Mouse (Mus musculus) limb, embryonic 13.5 days (tissue): Measurements from ENCODE around the gene Rbfox1. TPM values are rescaled to one million over a fixed set of nuclear protein-coding genes. Genes with fewer than 3 reads are reported as not detected.

Experiments used
- ATAC-seq: fragments of 200-750 bp; cut with Nextera tagmentation; 2 replicates; pipeline ENCODE4 v1.8.0; 2017; ENCODE audit warnings: low read depth, moderate number of reproducible peaks, moderate TSS enrichment; ENCODE audit not compliant: low FRiP score
- H3K27ac ChIP-seq: fragments of 300-500 bp; sonication (generic); 2 replicates; pipeline ENCODE4 v1.5.1; 2015; ENCODE audit warnings: inconsistent platforms, mild to moderate bottlenecking, moderate library complexity
- H3K27me3 ChIP-seq: fragments of 300-500 bp; sonication (generic); 2 replicates; pipeline ENCODE4 v1.6.1; 2015; ENCODE audit warnings: mild to moderate bottlenecking, inconsistent platforms
- H3K36me3 ChIP-seq: fragments of 300-500 bp; sonication (generic); 2 replicates; pipeline ENCODE4 v1.6.1; 2015; ENCODE audit warnings: inconsistent platforms, mild to moderate bottlenecking, moderate library complexity
- H3K4me1 ChIP-seq: fragments of 300-500 bp; sonication (generic); 2 replicates; pipeline ENCODE4 v1.6.1; 2015; ENCODE audit warnings: inconsistent platforms
- H3K4me2 ChIP-seq: fragments of 300-500 bp; sonication (generic); replicated peaks from 2 replicates; pipeline ENCODE4 v1.6.1; 2015; ENCODE audit warnings: inconsistent platforms, mild to moderate bottlenecking, moderate library complexity
- H3K4me3 ChIP-seq: fragments of 300-500 bp; sonication (generic); 2 replicates; pipeline ENCODE4 v1.5.1; 2015; ENCODE audit warnings: moderate library complexity, mild to moderate bottlenecking, inconsistent platforms
- H3K9ac ChIP-seq: fragments of 300-500 bp; sonication (generic); 2 replicates; pipeline ENCODE4 v1.6.1; 2015; ENCODE audit warnings: mild to moderate bottlenecking, inconsistent platforms
- H3K9me3 ChIP-seq: fragments of 300-500 bp; sonication (generic); 2 replicates; pipeline ENCODE4 v1.6.1; 2016; ENCODE audit warnings: inconsistent platforms
- WGBS: fragments of 180-500 bp; shearing (Covaris S2); methylation state at CpG from one replicate; pipeline ENCODE4 v1.1.7; 2015; 5-methylcytosine and 5-hydroxymethylcytosine counted together
- polyA plus RNA-seq: library from polyadenylated mRNA; unstranded; fragments of >200 nt; fragmentation: Nextera tagmentation; extraction: Ambion mirVana; gene quantifications from 2 replicates; pipeline ENCODE4 v1.2.1, GENCODE M21; 2015

Gene Rbfox1
- polyA plus RNA-seq, 1 experiment from 2014 or later = 4.1 TPM

DNA sequence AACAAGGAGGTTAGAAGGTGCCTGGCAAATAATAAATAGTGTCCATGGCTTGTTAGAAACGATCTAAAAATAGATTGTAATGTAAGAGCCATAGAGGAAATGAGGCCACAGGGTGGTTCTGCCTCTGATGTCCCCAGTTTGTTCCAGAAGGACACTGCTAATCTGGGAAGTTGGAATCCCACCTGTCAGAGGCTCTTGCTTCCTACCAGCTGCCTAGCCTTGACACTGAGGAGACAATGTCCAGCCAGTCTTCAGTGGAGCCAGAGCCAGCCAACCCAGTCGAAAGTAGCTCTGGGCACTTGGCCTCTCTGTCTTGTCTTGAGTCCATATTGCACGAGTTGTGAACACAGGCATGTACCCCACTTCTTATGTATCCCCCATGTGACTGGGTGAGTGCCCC lies 1172.6 kb downstream of the Rbfox1 start:
- no peaks in the 10 kb centered on the region for H3K4me1 ChIP-seq
- no peak overlapping the region for H3K27ac ChIP-seq
- no peak overlapping the region for H3K4me2 ChIP-seq
- H3K4me3 ChIP-seq = no peak overlapping the region
- 69% methylated on average over 3 of the region's 3 CpGs for WGBS
- no peak for ATAC-seq
- H3K36me3 ChIP-seq = no peaks in the 10 kb centered on the region
- no peaks in the 10 kb centered on the region for H3K27me3 ChIP-seq
- H3K9ac ChIP-seq = no peak overlapping the region
- no peaks in the 10 kb centered on the region for H3K9me3 ChIP-seq

DNA sequence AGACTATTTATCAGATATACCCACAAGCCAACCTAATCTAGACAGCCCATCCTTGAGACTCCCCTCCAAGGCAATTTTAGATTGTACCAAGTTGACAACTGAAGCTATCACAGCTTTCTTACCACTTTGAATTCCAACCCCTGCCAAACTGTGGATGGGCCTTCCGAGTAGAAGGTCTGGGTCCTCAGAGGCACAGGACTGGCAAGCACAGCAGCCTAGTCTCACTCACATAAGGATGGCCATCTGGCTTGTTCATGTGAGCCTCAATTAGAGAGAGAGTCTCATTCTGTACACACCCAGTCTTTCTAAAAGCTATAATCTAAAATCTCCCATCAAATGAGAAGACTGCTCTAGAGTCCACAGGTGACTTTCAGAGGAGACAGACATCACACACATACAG lies 1173.4 kb downstream of the Rbfox1 start:
- H3K4me1 ChIP-seq = no peaks in the 10 kb centered on the region
- H3K9ac ChIP-seq = no peak overlapping the region
- WGBS = 85% methylated on average over 1 of the region's 1 CpGs
- H3K4me3 ChIP-seq = no peak overlapping the region
- ATAC-seq = no peak
- no peaks in the 10 kb centered on the region for H3K27me3 ChIP-seq
- no peak overlapping the region for H3K27ac ChIP-seq
- no peaks in the 10 kb centered on the region for H3K36me3 ChIP-seq
- no peak overlapping the region for H3K4me2 ChIP-seq
- H3K9me3 ChIP-seq = no peaks in the 10 kb centered on the region

DNA sequence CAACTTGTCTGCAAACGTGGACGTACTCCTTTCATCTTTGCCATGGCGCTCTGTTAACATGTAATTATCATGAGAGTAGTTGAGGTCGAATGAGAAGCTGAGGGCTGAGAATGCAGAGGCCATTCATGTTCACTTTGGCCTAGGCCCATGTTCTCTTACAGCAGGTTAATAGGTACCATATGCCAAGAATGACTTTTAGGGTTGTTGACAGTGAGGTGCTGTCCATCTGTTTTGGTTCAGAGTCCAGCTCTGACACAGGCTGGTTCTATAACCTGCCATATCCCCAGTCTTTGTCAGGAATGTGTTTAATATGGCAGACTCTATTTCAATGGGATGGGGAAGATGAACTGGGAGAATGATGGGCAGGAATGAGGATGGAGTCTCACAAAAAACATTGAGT lies 1174.4 kb downstream of the Rbfox1 start:
- 58% methylated on average over 4 of the region's 4 CpGs for WGBS
- H3K27ac ChIP-seq = no peak overlapping the region
- no peaks in the 10 kb centered on the region for H3K4me1 ChIP-seq
- no peak overlapping the region for H3K9ac ChIP-seq
- H3K36me3 ChIP-seq = no peaks in the 10 kb centered on the region
- H3K4me3 ChIP-seq = no peak overlapping the region
- H3K4me2 ChIP-seq = no peak overlapping the region
- no peaks in the 10 kb centered on the region for H3K9me3 ChIP-seq
- ATAC-seq = no peak
- H3K27me3 ChIP-seq = no peaks in the 10 kb centered on the region

DNA sequence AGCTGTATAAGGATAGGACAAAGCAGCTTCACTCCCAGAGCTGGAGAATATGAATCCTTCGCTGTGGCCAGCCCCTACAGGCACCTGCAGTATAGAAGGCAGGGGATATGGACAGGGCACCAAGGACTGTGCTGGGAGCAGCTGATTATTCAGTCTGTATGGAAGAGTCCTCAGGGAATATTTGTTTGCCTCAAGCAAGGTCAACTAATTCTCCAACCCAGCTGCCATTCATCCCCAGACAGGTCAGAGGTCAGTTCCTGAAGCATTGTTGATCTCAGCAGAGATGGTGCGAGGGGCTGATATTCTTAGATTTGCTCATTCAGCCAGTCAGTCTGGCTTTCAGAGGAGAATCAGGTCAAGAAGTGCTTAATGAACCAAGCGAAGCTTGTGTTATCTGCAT lies 1175.7 kb downstream of the Rbfox1 start:
- 86% methylated on average over 3 of the region's 3 CpGs for WGBS

DNA sequence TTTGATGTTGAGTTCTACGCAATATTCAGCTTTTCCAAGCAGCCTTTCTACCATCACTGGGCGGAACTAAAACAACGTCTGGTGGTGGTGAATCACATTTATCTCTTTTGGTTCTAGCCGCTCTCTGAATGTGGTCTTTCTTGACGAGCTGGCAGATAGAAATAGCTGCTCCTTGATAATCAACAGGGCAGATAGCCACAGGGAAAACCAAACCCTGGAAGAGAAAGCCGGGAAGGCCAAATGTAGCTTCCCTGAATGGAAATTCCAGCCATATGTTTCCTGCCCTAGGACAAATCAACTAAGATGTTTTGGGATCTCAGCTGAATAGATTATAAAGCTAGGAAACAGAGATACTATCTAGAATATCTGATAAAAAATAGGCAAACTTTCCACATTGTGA lies 1177.4 kb downstream of the Rbfox1 start:
- Histone ChIP-seq H3K4me3 (no peak overlapping the region), H3K27ac (no peak overlapping the region), H3K9me3 (no peaks in the 10 kb centered on the region), H3K27me3 (no peaks in the 10 kb centered on the region), H3K9ac (no peak overlapping the region), H3K4me1 (no peaks in the 10 kb centered on the region), H3K4me2 (no peak overlapping the region), H3K36me3 (no peaks in the 10 kb centered on the region)
- ATAC-seq = no peak
- WGBS = 88% methylated on average over 6 of the region's 6 CpGs

More for the DNA sequence above, 1175.7 kb downstream of the Rbfox1 start:
- H3K27ac ChIP-seq = no peak overlapping the region
- no peak overlapping the region for H3K4me3 ChIP-seq
- no peaks in the 10 kb centered on the region for H3K4me1 ChIP-seq
- H3K9ac ChIP-seq = no peak overlapping the region
- no peak for ATAC-seq
- H3K36me3 ChIP-seq = no peaks in the 10 kb centered on the region
- no peaks in the 10 kb centered on the region for H3K27me3 ChIP-seq
- no peaks in the 10 kb centered on the region for H3K9me3 ChIP-seq
- H3K4me2 ChIP-seq = no peak overlapping the region

DNA sequence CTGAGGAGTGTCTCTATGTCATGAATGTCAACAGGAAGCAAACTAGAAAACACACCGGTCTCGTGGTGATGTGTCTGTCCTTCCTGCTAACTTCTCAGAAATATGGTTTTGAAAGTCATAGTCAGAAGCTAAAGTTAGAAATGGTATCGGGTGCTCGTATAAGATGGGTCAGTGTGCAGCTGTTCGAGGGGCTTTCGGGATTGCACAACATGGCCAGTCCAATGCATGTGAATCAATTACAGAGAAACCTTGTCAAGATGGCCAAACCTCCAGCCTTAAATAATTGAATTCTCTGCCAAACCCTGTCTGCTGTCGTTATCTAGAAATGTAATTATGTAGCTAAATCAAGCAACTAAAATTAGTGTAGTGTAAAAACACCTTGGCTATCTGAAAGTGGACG lies 1182.0 kb downstream of the Rbfox1 start:
- Histone ChIP-seq H3K4me1 (no peaks in the 10 kb centered on the region), H3K4me3 (no peak overlapping the region), H3K9me3 (no peaks in the 10 kb centered on the region), H3K4me2 (no peak overlapping the region), H3K27me3 (no peaks in the 10 kb centered on the region), H3K27ac (no peak overlapping the region), H3K9ac (no peak overlapping the region), H3K36me3 (no peaks in the 10 kb centered on the region)
- 83% methylated on average over 8 of the region's 8 CpGs for WGBS
- ATAC-seq = no peak

DNA sequence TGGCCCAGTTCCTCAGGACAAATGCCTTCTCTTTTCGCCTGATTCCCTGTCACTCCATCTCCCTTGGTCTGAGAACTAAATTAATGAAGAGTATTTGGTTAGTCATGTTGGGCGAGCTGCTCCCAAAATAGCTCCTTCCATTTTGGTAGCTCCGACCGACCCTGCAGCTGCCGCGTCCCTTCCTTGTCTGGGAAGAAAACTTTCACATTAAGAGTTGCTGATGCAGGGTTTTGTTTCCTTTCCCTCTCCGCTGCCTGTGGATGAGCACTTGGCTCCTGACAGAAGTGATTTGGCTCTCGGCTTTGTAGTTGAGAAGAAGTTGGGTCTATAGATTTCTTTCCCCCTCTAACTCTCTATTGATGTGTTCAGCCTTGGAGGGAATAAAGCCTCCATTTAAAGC lies 1184.4 kb downstream of the Rbfox1 start:
- H3K4me2 ChIP-seq = no peak overlapping the region
- ATAC-seq = no peak
- no peak overlapping the region for H3K4me3 ChIP-seq
- no peaks in the 10 kb centered on the region for H3K36me3 ChIP-seq
- no peaks in the 10 kb centered on the region for H3K27me3 ChIP-seq
- no peaks in the 10 kb centered on the region for H3K9me3 ChIP-seq
- H3K27ac ChIP-seq = no peak overlapping the region
- H3K9ac ChIP-seq = no peak overlapping the region
- no peaks in the 10 kb centered on the region for H3K4me1 ChIP-seq
- 73% methylated on average over 8 of the region's 8 CpGs for WGBS

DNA sequence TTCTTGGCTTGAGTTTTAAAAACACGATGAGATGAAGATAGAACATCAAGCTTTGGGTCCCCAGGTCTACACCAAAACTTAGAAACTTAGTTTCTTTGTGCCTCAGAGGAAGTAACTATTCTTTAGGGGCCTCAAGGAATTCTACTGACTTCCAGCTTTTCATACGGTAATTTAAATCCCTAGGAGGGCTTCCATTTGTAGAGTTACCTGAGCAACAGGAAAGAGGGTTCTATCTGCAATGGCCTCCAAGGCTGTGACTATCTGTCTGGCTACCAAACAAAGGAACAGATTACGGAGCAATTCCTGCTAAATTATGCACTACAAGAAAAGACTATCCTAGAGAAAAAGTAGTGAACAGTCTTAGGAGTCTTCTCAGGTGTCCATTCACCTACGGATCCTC lies 1189.6 kb downstream of the Rbfox1 start:
- Histone ChIP-seq H3K9me3 (no peaks in the 10 kb centered on the region), H3K4me1 (no peaks in the 10 kb centered on the region), H3K4me2 (no peak overlapping the region), H3K36me3 (no peaks in the 10 kb centered on the region), H3K9ac (no peak overlapping the region), H3K27me3 (no peaks in the 10 kb centered on the region), H3K27ac (no peak overlapping the region), H3K4me3 (no peak overlapping the region)
- ATAC-seq = no peak
- 78% methylated on average over 4 of the region's 4 CpGs for WGBS

DNA sequence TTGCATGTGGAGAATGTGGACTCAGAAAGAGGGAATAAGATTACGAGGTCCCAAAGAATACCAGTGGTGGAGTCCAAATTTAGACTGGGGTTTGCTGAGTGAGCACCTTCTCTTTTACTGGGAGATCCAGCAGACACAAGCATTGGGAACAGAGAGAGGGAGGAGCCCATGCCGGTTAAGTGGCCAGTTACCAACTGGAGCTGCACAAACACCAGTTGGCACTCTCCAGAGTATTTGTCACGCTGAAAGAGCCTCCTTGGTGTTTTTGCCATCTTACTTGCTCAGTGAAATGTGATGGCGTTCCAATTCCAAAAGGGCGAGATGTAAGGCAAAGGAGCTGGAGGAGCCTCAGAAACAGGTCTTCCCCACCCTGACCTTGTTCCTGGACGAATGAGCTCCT lies 1190.6 kb downstream of the Rbfox1 start:
- no peaks in the 10 kb centered on the region for H3K9me3 ChIP-seq
- no peak overlapping the region for H3K4me2 ChIP-seq
- no peak overlapping the region for H3K4me3 ChIP-seq
- H3K27me3 ChIP-seq = no peaks in the 10 kb centered on the region
- ATAC-seq = no peak
- no peaks in the 10 kb centered on the region for H3K4me1 ChIP-seq
- H3K27ac ChIP-seq = no peak overlapping the region
- H3K9ac ChIP-seq = no peak overlapping the region
- no peaks in the 10 kb centered on the region for H3K36me3 ChIP-seq
- 79% methylated on average over 6 of the region's 6 CpGs for WGBS

DNA sequence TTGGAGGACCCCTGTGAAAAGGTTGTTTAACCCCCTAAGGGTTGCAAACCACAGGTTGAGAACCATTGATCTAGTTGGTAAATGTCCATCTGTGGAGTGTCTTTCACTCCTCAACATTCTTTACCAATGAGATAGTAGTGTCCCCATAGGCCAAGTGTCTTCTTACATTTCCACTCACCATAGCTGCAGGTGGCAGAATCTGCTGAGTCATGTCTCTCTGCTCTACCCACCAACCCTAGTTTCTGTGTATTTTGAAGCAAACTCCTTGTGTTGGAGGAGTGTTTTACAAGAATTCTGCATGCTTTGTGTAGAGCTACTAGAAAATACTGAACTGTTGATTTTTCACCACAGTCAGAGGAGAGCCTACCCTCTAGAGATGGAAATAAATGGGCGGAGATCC lies 1191.2 kb downstream of the Rbfox1 start:
- 82% methylated on average over 1 of the region's 1 CpGs for WGBS
- no peaks in the 10 kb centered on the region; the same call in 1 of the 2 replicates for H3K4me1 ChIP-seq
- H3K27ac ChIP-seq = no peak overlapping the region
- no peaks in the 10 kb centered on the region for H3K27me3 ChIP-seq
- no peaks in the 10 kb centered on the region for H3K36me3 ChIP-seq
- H3K9me3 ChIP-seq = no peaks in the 10 kb centered on the region
- ATAC-seq = no peak
- no peak overlapping the region for H3K4me2 ChIP-seq
- no peak overlapping the region for H3K4me3 ChIP-seq
- H3K9ac ChIP-seq = no peak overlapping the region

DNA sequence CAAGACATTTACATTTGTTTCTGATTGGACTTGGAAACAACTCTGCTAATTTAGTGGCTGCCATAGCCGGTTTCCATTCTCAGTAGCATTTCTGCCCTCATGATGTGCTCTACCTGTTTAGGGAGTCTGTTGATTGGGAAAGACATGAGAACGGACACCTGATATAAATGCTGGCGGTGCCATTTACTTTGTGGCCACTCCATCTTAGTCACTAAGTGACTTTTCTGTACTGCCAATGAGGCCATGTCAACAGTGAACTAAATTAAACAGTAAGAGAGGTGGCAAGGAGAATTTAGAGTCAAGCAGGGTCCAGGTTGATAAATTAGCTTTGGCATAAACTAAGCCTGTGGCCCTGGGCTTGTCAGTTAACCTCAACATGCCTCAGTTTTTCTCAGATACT lies 1191.6 kb downstream of the Rbfox1 start:
- no peak for ATAC-seq
- Histone ChIP-seq H3K4me1 (no peaks in the 10 kb centered on the region; the same call in 1 of the 2 replicates), H3K36me3 (no peaks in the 10 kb centered on the region), H3K4me2 (no peak overlapping the region), H3K27me3 (no peaks in the 10 kb centered on the region), H3K27ac (no peak overlapping the region), H3K9ac (no peak overlapping the region), H3K4me3 (no peak overlapping the region), H3K9me3 (no peaks in the 10 kb centered on the region)
- WGBS = 86% methylated on average over 3 of the region's 3 CpGs

DNA sequence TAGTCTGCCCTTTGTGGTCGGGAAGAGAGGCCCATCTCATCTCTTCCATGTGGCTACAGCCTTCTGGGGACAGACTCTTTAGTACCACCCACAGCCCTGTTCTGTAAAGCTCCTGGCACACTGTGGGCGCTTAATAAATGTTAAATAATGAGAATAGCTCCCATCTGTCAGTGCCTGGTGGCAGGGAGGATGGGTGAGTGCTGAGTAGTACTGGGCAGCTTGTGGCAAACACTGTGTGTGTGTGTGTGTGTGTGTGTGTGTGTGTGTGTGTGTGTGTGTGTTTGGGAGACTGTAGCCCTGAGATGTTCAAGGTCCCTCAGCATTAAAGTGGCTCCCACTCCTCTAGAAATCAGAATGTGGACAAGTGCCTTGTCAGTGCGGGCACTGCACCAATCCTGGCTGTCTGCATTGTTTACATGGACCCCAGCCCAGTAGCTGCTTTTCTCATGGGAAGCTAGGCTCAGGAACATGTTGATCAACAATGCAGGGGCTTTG lies 1196.0 kb downstream of the Rbfox1 start:
- no peak overlapping the region for H3K9ac ChIP-seq
- no peaks in the 10 kb centered on the region; the same call in 1 of the 2 replicates for H3K4me1 ChIP-seq
- H3K9me3 ChIP-seq = no peaks in the 10 kb centered on the region
- H3K27me3 ChIP-seq = no peaks in the 10 kb centered on the region
- no peaks in the 10 kb centered on the region for H3K36me3 ChIP-seq
- H3K27ac ChIP-seq = no peak overlapping the region
- no peak overlapping the region for H3K4me3 ChIP-seq
- no peak overlapping the region for H3K4me2 ChIP-seq
- WGBS = 75% methylated on average over 3 of the region's 3 CpGs
- no peak for ATAC-seq

DNA sequence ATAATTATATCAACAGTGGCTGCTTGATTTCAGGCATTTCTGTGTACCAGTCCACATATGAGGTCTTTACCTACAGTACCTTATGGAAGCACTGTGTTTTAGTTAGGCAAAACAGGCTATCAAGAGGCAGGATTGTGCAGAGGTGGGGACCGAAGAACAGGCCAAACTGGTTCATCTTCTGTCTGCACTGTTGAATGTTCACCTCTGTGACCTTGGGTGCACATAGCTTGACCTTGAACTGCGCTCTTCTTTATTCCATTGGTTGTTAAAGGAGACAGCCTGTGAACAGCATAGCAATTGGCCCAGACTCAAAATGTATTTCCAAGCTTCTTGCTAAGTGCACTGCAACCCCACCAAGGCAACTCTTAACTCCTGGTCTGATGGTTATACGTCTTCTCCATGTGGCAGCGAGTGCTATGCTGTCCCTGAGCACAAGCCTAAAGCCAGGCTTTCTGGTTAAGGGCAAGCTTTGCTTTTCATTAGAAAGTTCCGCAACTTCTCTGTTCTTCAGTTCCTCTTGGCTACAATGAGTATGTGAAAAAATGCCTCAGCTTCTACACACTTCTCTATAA lies 1196.6 kb downstream of the Rbfox1 start:
- H3K27me3 ChIP-seq = no peaks in the 10 kb centered on the region
- H3K27ac ChIP-seq = no peak overlapping the region
- 77% methylated on average over 5 of the region's 5 CpGs for WGBS
- H3K4me1 ChIP-seq = no peaks in the 10 kb centered on the region; the same call in 1 of the 2 replicates
- H3K9me3 ChIP-seq = no peaks in the 10 kb centered on the region
- ATAC-seq = no peak
- H3K9ac ChIP-seq = no peak overlapping the region
- no peak overlapping the region for H3K4me2 ChIP-seq
- no peak overlapping the region for H3K4me3 ChIP-seq
- H3K36me3 ChIP-seq = no peaks in the 10 kb centered on the region
